Mouse (Mus musculus): ENCODE measurements at regions not wholly inside any gene's neighbourhood (a gene's known extent, or its start where the extent isn't known, plus 50 kb on each side); places are given as distances from the start of the nearest gene placed in this dataset.

DNA sequence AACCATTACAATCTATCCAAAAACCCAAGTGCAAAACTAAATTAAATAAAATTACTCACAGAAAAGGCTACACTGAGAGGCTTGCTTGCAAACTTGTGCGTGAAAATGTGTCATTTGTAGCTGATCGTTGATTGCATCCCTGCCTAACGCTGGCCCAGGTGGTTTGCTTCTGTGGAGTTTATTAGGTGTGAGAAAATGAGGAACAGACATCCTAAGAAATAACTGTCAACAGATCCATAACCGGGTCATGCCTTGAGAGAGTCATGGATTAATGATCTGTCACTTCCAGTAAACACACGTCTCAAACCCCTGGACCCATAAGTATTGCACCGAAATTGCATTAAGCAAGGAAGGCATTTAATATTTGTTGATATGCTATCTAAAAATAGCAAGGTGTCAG lies 73.4 kb upstream of the Tmem18 start:
- DNase-seq (ENCODE audit: low spot score): no peak

DNA sequence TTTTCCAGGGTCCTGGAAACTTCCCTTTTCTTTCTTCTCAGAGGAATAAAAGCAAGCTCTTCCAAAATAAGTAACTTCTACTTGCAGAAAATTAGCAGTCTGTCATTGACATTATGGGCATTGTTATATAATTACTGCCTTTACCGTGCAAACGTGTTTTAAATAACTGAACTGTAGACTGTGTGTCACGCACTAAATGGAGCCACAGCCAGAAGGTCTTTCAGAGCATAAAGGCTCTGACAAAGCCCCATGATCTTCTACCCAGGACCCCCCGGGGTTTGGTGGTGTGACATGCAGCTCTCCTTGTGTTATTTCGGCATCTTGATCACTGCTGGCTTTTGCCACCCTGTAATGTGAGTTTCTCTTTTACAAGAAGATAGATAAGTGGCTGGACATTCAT lies 100.9 kb upstream of the Tmem18 start:
- peak; percentile 5 for DNase-seq (ENCODE audit: low spot score)

DNA sequence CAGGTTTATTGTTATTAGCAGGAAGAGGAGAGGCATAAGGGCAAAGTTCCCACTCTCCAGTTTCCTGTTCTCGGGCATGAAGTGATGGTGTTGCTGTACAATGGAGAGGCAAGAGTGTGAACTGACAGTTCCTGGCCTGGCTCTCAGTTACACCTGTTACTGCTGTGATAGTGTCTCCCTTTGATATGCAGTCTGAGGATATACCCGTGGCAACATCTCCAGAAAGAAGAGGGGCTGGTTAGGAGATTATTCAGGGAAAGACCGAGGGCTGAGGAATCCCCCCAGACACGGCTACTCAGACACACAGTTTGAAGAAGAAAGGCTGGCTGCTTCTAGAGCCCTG lies 100.3 kb upstream of the Sntg2 start:
- DNase-seq (ENCODE audit: low spot score): no peak

DNA sequence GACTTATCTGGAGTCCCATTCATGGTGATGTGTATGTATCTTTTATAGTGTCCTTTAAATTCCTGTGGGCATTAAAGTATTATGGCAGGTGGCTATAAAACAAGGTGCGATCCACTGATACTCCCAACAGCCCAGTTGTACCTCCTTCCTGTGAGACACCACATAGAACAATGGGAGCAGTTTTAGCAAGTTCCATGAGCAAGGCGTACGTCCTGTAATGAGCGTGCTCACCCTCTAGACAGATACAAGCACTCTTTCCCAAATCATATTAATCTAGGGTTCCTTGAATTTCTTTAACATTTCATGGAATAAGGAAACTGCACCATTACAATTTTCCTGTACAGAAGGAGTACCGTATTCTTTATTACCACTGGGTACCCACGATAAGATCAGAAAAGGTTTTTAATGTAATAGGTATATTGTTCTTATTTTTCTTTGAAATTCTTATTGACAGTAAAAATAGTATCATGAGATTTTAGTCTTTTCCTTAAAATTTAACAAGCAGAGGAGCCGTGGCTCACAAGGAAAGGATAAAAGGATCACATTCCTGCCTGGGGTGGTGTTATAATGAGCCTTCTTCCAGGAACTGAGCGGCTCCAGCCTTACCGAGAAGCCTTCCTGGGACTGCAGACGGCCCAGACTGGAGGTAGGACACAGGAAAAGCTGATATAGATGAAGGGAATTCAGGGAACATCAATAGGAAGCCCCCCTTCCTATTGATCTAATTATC lies 99.7 kb upstream of the Sntg2 start:
- no peak for DNase-seq (ENCODE audit: low spot score)

DNA sequence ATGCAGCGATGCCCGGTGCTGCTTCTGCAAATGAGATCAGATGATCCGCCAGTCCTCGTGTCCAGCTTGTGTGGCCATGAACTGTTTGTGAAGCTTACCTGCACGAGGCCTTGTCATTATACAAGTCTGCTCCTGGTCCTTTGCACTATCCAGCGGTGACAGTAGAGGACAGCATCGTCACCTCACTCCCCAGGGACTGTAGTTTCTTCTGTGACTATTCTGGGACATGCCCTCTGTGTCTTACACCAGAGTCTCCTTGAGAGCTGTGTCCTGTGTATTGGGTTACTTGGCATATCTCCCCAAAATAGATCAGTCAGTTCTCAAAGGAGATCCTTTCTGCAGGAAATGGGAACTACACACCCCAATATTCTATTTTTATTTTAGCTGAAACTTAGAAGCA lies 94.0 kb upstream of the Sntg2 start:
- DNase-seq (ENCODE audit: low spot score): no peak

DNA sequence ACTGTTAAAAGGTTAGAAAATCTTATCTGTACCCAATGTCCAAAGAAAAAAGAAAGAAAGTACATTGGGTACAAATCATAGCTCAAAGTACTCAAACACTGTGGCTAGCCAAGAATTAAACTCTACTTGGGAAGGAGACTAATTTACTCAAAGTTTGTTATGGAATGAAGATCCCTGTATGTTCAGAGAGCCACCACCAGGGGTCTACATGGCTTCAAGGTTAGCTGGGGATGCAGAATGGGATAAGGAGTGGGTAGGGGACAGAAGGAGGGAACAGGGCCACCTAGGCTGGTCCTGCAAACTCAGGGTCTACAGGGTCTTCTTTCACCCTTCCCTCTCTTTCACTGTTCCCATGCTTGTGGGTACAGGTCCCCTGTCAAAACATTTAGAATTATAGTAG lies 77.4 kb upstream of the Sntg2 start:
- DNase-seq (ENCODE audit: low spot score): no peak

DNA sequence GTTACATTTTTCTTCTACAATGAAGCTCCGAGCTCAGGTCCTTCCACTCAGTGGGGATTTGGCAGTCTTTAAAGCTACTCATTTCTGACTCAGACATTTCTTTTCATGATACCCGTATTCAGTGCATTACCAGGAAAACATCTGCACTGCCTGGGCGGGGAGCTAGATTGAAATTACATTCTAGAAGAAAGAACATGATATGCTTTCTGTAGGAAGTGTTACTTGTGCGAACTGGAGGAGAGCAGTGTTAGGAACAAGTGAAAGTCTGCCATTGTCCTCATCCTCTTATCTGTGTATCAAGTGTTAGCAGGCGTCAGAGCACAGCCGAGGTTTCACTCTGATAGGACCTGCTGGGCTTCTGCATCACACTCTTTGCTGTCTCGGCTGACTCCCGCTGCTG lies 61.7 kb upstream of the Sntg2 start:
- DNase-seq (ENCODE audit: low spot score): peak; percentile 34

DNA sequence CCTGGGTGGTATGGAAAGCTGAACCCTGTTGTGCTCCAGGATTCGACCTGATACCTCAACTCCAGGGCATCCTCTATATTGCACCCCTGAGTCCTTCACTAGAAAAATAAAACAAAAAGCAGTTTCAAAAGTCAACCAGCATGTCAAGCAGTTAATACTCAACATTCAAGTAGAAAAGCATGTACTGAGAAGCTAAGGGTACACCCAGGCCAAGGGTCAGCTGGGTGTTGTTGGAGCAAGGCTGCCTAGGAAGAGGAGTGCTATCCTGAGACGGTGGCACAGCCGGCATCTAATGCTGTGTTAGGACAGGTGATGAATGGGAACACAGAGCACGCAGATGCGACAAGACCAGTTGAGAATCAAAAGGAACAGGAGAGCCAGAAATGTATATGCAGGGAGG lies 59.7 kb upstream of the Sntg2 start:
- DNase-seq (ENCODE audit: low spot score): no peak

DNA sequence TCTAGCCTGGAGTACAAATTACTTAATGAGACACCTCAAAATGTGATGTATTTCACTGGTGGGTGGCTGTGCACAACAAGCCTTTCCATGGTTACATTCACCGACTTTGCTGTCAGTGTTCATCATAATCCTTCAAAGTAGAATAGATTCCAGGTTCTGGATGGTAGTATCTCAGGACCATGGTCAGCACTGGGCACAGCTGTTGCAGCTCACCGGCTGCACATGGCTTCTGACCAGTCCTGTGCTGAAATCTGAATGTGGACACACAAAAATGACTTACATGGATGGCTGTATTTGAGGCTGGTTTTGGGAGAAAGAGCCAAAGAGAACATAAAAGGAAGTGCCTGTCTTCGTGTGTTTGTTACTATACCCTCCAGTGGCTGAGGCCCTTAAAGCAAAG lies 57.5 kb upstream of the Sntg2 start:
- no peak for DNase-seq (ENCODE audit: low spot score)

DNA sequence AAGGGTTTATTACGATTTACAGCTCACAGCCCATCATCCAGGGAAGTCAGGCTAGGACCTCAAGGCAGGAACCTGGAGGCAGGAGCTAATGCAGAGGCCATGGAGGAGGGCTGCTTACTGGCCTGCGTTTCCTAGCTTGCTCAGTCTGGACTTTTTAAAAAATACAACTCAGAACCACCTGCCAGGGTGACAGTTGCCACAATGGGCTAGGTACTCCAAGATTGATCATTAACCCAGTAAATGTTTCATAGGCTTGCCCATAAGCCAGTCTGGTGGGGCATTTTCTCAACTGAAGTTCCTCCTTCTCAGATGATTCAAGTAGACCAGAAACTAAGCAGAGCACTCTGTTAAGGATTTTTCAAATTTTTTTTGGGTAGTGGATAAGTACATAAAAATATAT lies 52.1 kb upstream of the Sntg2 start:
- DNase-seq (ENCODE audit: low spot score): no peak

Measured in left cerebral cortex, adult 11 months (tissue).